Mouse (Mus musculus) CH12.LX (cell line): Measurements from ENCODE around the gene Fiz1. TPM values are rescaled to one million over a fixed set of nuclear protein-coding genes. Genes with fewer than 3 reads are reported as not detected.

ENCODE experiments used
- DNase-seq: peaks from one replicate; pipeline ENCODE4 v3.0.0-alpha.2; 2013; ENCODE audit errors: extremely low read depth
- H3K27ac ChIP-seq: 2 replicates; pipeline ENCODE4 v1.5.1; 2012; ENCODE audit warnings: low read depth, mild to moderate bottlenecking, control low read depth, moderate library complexity; ENCODE audit not compliant: insufficient read depth
- H3K27me3 ChIP-seq: replicated peaks from 2 replicates; pipeline ENCODE3; 2012; ENCODE audit warnings: inconsistent platforms
- H3K36me3 ChIP-seq, 2 experiments: replicated peaks in 1 of 2; 2 replicates each; pipeline versions ENCODE3 to v1.6.1; 2012; ENCODE audit warnings: inconsistent platforms in 1 of 2, low read length in 1 of 2, mild to moderate bottlenecking in 1 of 2, mixed read lengths in 1 of 2, moderate library complexity in 1 of 2; ENCODE audit not compliant: control insufficient read depth in 1 of 2, insufficient read depth in 1 of 2
- H3K4me1 ChIP-seq, 2 experiments: 2 replicates each; pipeline ENCODE4 v1.6.1; 2012; ENCODE audit warnings: inconsistent platforms in 1 of 2, moderate library complexity in 1 of 2; ENCODE audit not compliant: insufficient read depth in 2 of 2, control insufficient read depth in 1 of 2
- H3K4me2 ChIP-seq: 2 replicates; pipeline ENCODE4 v1.6.1; 2012; ENCODE audit warnings: low read depth, mild to moderate bottlenecking, control low read depth; ENCODE audit not compliant: poor library complexity, insufficient read depth, severe bottlenecking
- H3K4me3 ChIP-seq, 3 experiments: fragments of 150-350 bp in 1 of 3; sonication (generic) in 1 of 3; replicated peaks in 1 of 3; 2 replicates each; pipeline versions ENCODE3 to v1.5.1; 2011 to 2012; ENCODE audit warnings: low read depth in 2 of 3, low read length in 2 of 3, mild to moderate bottlenecking in 2 of 3, moderate library complexity in 2 of 3, control low read depth in 1 of 3, improper control_type of control experiment in 1 of 3, inconsistent platforms in 1 of 3, mixed read lengths in 1 of 3; ENCODE audit not compliant: poor library complexity in 1 of 3
- H3K79me2 ChIP-seq: replicated peaks from 2 replicates; pipeline ENCODE4 v1.6.1; 2012; ENCODE audit warnings: mild to moderate bottlenecking, moderate library complexity; ENCODE audit not compliant: control insufficient read depth, poor library complexity, insufficient read depth, severe bottlenecking; ENCODE audit errors: extremely low read depth
- H3K9ac ChIP-seq: 2 replicates; pipeline ENCODE4 v1.6.1; 2012; ENCODE audit warnings: low read depth, mild to moderate bottlenecking, control low read depth, moderate library complexity; ENCODE audit not compliant: insufficient read depth
- H3K9me3 ChIP-seq: replicated peaks from 2 replicates; pipeline ENCODE3; 2012; ENCODE audit warnings: low read length, inconsistent platforms, mixed read lengths
- BHLHE40 ChIP-seq: IDR thresholded peaks from 2 replicates; pipeline ENCODE4 v1.6.1; 2011; ENCODE audit warnings: mild to moderate bottlenecking, low read depth, low read length, improper control_type of control experiment
- CHD1 ChIP-seq: IDR thresholded peaks from 2 replicates; pipeline ENCODE4 v1.6.1; 2012; ENCODE audit warnings: low read depth, low read length, improper control_type of control experiment, inconsistent platforms
- CHD2 ChIP-seq: IDR thresholded peaks from 2 replicates; pipeline ENCODE4 v1.6.1; 2011; ENCODE audit warnings: low read length, improper control_type of control experiment
- CTCF ChIP-seq, 2 experiments: IDR thresholded peaks in 1 of 2; conservative IDR thresholded peaks in 1 of 2; 2 replicates each; pipeline ENCODE4 v1.5.1; 2011 to 2012; ENCODE audit warnings: low read depth in 2 of 2, low read length in 2 of 2, improper control_type of control experiment in 1 of 2, inconsistent platforms in 1 of 2, mild to moderate bottlenecking in 1 of 2, moderate library complexity in 1 of 2
- E2F4 ChIP-seq: IDR thresholded peaks from 2 replicates; pipeline ENCODE4 v1.6.1; 2011; ENCODE audit warnings: low read depth, low read length, improper control_type of control experiment; ENCODE audit not compliant: insufficient replicate concordance
- ELF1 ChIP-seq: IDR thresholded peaks from 2 replicates; pipeline ENCODE4 v1.6.1; 2014; ENCODE audit warnings: low read depth, mild to moderate bottlenecking, inconsistent platforms, low read length, improper control_type of control experiment
- EP300 ChIP-seq: IDR thresholded peaks from 2 replicates; pipeline ENCODE4 v1.6.1; 2011; ENCODE audit warnings: low read length, improper control_type of control experiment
- ETS1 ChIP-seq: conservative IDR thresholded peaks from 2 replicates; pipeline ENCODE4 v1.6.1; 2012; ENCODE audit warnings: low read depth, mild to moderate bottlenecking, inconsistent platforms, low read length, improper control_type of control experiment, moderate library complexity
- GABPA ChIP-seq: IDR thresholded peaks from 2 replicates; pipeline ENCODE4 v1.6.1; 2012; ENCODE audit warnings: low read depth, low read length, improper control_type of control experiment, inconsistent platforms; ENCODE audit not compliant: insufficient replicate concordance
- HCFC1 ChIP-seq: IDR thresholded peaks from 2 replicates; pipeline ENCODE4 v1.6.1; 2012; ENCODE audit warnings: low read depth, mild to moderate bottlenecking, inconsistent platforms, low read length, improper control_type of control experiment
- IRF4 ChIP-seq: IDR thresholded peaks from 2 replicates; pipeline ENCODE4 v1.6.1; 2014; ENCODE audit warnings: low read depth, mild to moderate bottlenecking, inconsistent platforms, low read length, improper control_type of control experiment
- JUN ChIP-seq: IDR thresholded peaks from 2 replicates; pipeline ENCODE4 v1.6.1; 2011; ENCODE audit warnings: low read depth, mild to moderate bottlenecking, low read length, improper control_type of control experiment, moderate library complexity; ENCODE audit not compliant: insufficient read depth
- JUND ChIP-seq: conservative IDR thresholded peaks from 2 replicates; pipeline ENCODE4 v1.6.1; 2011; ENCODE audit warnings: low read depth, low read length, improper control_type of control experiment
- KAT2A ChIP-seq: IDR thresholded peaks from 2 replicates; pipeline ENCODE4 v1.6.1; 2012; ENCODE audit warnings: low read length, improper control_type of control experiment, inconsistent platforms; ENCODE audit not compliant: insufficient replicate concordance
- MAFK ChIP-seq: IDR thresholded peaks from 2 replicates; pipeline ENCODE4 v1.6.1; 2011; ENCODE audit warnings: low read length, improper control_type of control experiment; ENCODE audit not compliant: insufficient replicate concordance
- MAX ChIP-seq: IDR thresholded peaks from 2 replicates; pipeline ENCODE4 v1.6.1; 2011; ENCODE audit warnings: low read length, improper control_type of control experiment
- MEF2A ChIP-seq: IDR thresholded peaks from 2 replicates; pipeline ENCODE4 v1.6.1; 2014; ENCODE audit warnings: low read depth, mild to moderate bottlenecking, inconsistent platforms, low read length, improper control_type of control experiment, borderline replicate concordance
- MXI1 ChIP-seq: IDR thresholded peaks from 2 replicates; pipeline ENCODE4 v1.6.1; 2011; ENCODE audit warnings: mild to moderate bottlenecking, low read depth, low read length, improper control_type of control experiment
- MYC ChIP-seq: IDR thresholded peaks from 2 replicates; pipeline ENCODE4 v1.6.1; 2011; ENCODE audit warnings: low read depth, mild to moderate bottlenecking, improper control_type of control experiment, low read length
- NELFE ChIP-seq: IDR thresholded peaks from 2 replicates; pipeline ENCODE4 v1.6.1; 2011; ENCODE audit warnings: low read depth, low read length, improper control_type of control experiment
- NRF1 ChIP-seq: IDR thresholded peaks from 2 replicates; pipeline ENCODE4 v1.6.1; 2014; ENCODE audit warnings: low read depth, mild to moderate bottlenecking, inconsistent platforms, low read length, improper control_type of control experiment, moderate library complexity
- PAX5 ChIP-seq: IDR thresholded peaks from 2 replicates; pipeline ENCODE4 v1.6.1; 2012; ENCODE audit warnings: low read length, inconsistent platforms, mixed read lengths
- POLR2A ChIP-seq: IDR thresholded peaks from 2 replicates; pipeline ENCODE4 v1.6.1; 2011; ENCODE audit warnings: low read depth, mild to moderate bottlenecking, improper control_type of control experiment, low read length
- POLR2AphosphoS2 ChIP-seq: IDR thresholded peaks from 2 replicates; pipeline ENCODE4 v1.6.1; 2011; ENCODE audit warnings: low read depth, low read length, improper control_type of control experiment
- RAD21 ChIP-seq: IDR thresholded peaks from 2 replicates; pipeline ENCODE4 v1.6.1; 2011; ENCODE audit warnings: low read depth, mild to moderate bottlenecking, low read length, improper control_type of control experiment, moderate library complexity
- RCOR1 ChIP-seq: conservative IDR thresholded peaks from 2 replicates; pipeline ENCODE4 v1.6.1; 2012; ENCODE audit warnings: low read depth, mild to moderate bottlenecking, inconsistent platforms, low read length, improper control_type of control experiment
- SMC3 ChIP-seq: IDR thresholded peaks from 2 replicates; pipeline ENCODE4 v1.6.1; 2011; ENCODE audit warnings: low read depth, low read length, improper control_type of control experiment
- TBP ChIP-seq: conservative IDR thresholded peaks from 2 replicates; pipeline ENCODE4 v1.6.1; 2011; ENCODE audit warnings: low read depth, low read length, improper control_type of control experiment
- TCF12 ChIP-seq: IDR thresholded peaks from 2 replicates; pipeline ENCODE4 v1.6.1; 2014; ENCODE audit warnings: low read depth, mild to moderate bottlenecking, inconsistent platforms, low read length, improper control_type of control experiment
- UBTF ChIP-seq: IDR thresholded peaks from 2 replicates; pipeline ENCODE4 v1.6.1; 2012; ENCODE audit warnings: low read depth, mild to moderate bottlenecking, inconsistent platforms, low read length, improper control_type of control experiment, moderate library complexity
- USF1 ChIP-seq: IDR thresholded peaks from 2 replicates; pipeline ENCODE4 v1.6.1; 2014; ENCODE audit warnings: low read depth, mild to moderate bottlenecking, inconsistent platforms, low read length, improper control_type of control experiment
- USF2 ChIP-seq: conservative IDR thresholded peaks from 2 replicates; pipeline ENCODE4 v1.6.1; 2011; ENCODE audit warnings: low read depth, low read length, improper control_type of control experiment
- ZC3H11A ChIP-seq: IDR thresholded peaks from 2 replicates; pipeline ENCODE4 v1.6.1; 2012; ENCODE audit warnings: low read depth, mild to moderate bottlenecking, inconsistent platforms, low read length, improper control_type of control experiment
- ZKSCAN1 ChIP-seq: IDR thresholded peaks from 2 replicates; pipeline ENCODE4 v1.6.1; 2012; ENCODE audit warnings: low read depth, inconsistent platforms, low read length, improper control_type of control experiment, borderline replicate concordance
- ZMIZ1 ChIP-seq: IDR thresholded peaks from 2 replicates; pipeline ENCODE4 v1.6.1; 2012; ENCODE audit warnings: low read depth, mild to moderate bottlenecking, inconsistent platforms, low read length, improper control_type of control experiment
- dilution Hi-C: fragments of 300-500 bp; cut with MboI; formaldehyde crosslinking; loops from 2 replicates; pipeline ENCODE4 v1.14.3; 2020; ENCODE audit warnings: low sequenced_read_pairs; ENCODE audit not compliant: extremely low pct_unique_long_range_greater_than_20kb, extremely low pct_ligation_motif_present
- in situ Hi-C: fragments of 300-500 bp; cut with MboI; formaldehyde crosslinking; loops from 3 replicates; pipeline ENCODE4 v1.14.3; 2019; ENCODE audit warnings: low sequenced_read_pairs, low pct_ligation_motif_present, low pct_unique_long_range_greater_than_20kb, mixed read lengths
- polyA plus RNA-seq: library from polyadenylated mRNA; unstranded; fragments of >175 nt; gene quantifications from 2 replicates; pipeline ENCODE4 v1.2.1, GENCODE M21; 2012; ENCODE audit warnings: low read depth; ENCODE audit not compliant: insufficient read length
- total RNA-seq, 2 experiments: library from RNA; depleted of rRNA; stranded (reverse); fragments of 300-350 nt in 1 of 2; fragments of >200 nt in 1 of 2; gene quantifications; 2 replicates each; pipeline ENCODE4 v1.2.3; 2012 to 2014

The Fiz1 gene
- total and polyA plus RNA-seq, 3 experiments: 18.4 to 40.8 (median 24.3) TPM

DNA sequence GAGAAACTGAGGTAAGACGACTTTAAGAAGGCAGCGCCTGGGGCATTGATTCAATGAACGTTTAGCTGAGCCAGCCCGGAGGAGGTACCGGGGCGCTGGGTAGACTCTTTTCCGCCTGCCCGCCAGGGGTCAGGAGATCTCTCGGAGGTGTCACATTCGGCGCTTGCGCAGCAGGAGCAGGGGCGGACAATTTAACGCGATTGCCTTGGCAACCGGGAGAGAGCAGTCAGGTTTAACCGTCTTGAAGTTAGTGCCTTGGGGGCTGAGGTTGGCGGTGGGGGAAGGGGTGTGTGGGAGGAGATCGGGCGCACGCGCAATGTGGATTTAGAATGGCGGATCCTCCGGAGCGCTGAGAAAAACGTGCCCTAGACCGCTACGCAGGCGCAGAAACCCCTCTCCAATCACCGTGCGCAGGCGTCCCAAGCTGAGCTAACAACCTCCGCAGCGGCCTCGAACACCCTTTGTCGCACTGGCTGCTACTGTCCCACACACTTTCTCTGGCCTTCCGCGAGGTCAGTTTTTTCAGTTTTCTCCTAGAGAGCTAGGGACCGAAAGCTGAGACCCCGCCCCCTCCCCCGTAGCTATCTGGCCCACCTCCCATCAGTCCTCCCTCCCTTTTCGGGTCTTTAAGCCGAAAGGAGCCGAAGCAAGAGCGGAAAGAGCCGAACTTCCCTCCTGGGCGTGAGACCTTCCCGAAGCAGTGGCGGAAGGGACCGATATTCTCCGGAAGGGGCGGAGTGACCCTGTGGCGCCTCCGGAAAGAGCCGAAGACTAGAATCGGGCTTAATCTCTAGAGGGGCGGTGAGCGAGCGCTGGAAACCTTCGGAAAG, 46.7 kb upstream of the Fiz1 start (continued):
- peak; percentile 37 for TF ChIP-seq HCFC1
- TF ChIP-seq MAX: no peak; the same call in 1 of the 2 replicates
- TF ChIP-seq NELFE: peak; percentile 40; the same call in 1 of the 2 replicates

DNA sequence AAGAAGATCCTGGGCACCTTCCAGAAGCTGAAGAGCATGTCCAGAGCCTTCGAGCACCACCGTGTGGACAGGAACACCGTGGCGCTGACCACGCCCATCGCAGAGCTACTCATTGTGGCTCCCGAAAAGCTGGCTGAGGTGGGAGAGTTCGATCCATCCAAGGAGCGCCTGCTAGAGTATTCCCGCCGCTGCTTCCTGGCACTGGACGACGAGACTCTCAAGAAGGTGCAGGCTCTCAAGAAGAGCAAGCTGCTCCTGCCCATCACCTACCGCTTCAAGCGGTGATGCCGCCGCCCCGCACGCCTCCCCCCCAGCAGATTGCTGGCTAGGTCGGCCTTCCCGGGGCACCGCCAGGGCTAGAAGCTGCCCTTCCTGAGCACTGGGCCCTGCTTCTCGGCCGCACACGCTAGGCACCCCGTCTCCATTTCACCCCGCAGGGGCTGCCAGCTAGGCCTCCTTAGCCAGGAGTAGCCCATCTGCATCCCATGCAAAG, 45.8 kb upstream of the Fiz1 start:
- Histone ChIP-seq H3K27ac (peak overlapping the region; percentile 90), H3K9me3 (no peaks in the 10 kb centered on the region), H3K4me1 (peaks cover 2 to 39% of the 10 kb centered on the region in 2 experiments; a peak in 3 of 4 replicates), H3K9ac (peak overlapping the region; percentile 86), H3K79me2 (peaks cover 26% of the 10 kb centered on the region), H3K36me3 (peaks cover under 1 to 16% of the 10 kb centered on the region in 2 experiments), H3K4me2 (peak overlapping the region; percentile 76), H3K27me3 (no peaks in the 10 kb centered on the region), H3K4me3 (peak overlapping the region; percentile 65 to 68 (median 67))
- in situ Hi-C loops: loop anchor here (5.0 kb wide), 1 partner anchor 67 kb away; the partner anchor contains the start of gene Rasl2-9
- dilution Hi-C loops: no loop called here
- peak; percentile 89 for DNase-seq
- TF ChIP-seq RAD21: peak; percentile 63
- no peak for TF ChIP-seq POLR2AphosphoS2
- TF ChIP-seq JUND: no peak
- TF ChIP-seq POLR2A: peak; percentile 46
- TF ChIP-seq RCOR1: no peak
- TF ChIP-seq JUN: no peak
- no peak for TF ChIP-seq EP300
- peak; percentile 77; the same call in 1 of the 2 replicates for TF ChIP-seq CHD1
- peak; percentile 54 for TF ChIP-seq ZMIZ1
- peak; percentile 55; the same call in 1 of the 2 replicates for TF ChIP-seq TCF12
- no peak for TF ChIP-seq ETS1
- 0 out of 2 replicates have a peak, but pooled peaks have one; percentile 22 for TF ChIP-seq ELF1
- no peak for TF ChIP-seq HCFC1
- no peak for TF ChIP-seq TBP
- no peak for TF ChIP-seq USF2
- peak; percentile 60 for TF ChIP-seq SMC3
- TF ChIP-seq CHD2: no peak
- TF ChIP-seq MYC: no peak; the same call in 1 of the 2 replicates
- TF ChIP-seq NRF1: peak; percentile 37; the same call in 1 of the 2 replicates
- no peak for TF ChIP-seq MAFK
- TF ChIP-seq CTCF (conservative IDR thresholded peaks at IDR 0.05 in 1 of 2, IDR thresholded peaks at IDR 0.05 in 1 of 2; ENCODE audit: low read depth in 2 of 2, low read length in 2 of 2): peak in 1 of 2 experiments; percentile 81; a peak in 2 of 4 replicates
- TF ChIP-seq BHLHE40: no peak
- no peak for TF ChIP-seq E2F4
- TF ChIP-seq IRF4: no peak
- TF ChIP-seq MEF2A: 0 out of 2 replicates have a peak, but pooled peaks have one; percentile 43
- no peak for TF ChIP-seq USF1
- peak; percentile 39; the same call in 1 of the 2 replicates for TF ChIP-seq MXI1
- TF ChIP-seq UBTF: 0 out of 2 replicates have a peak, but pooled peaks have one; percentile 73
- no peak for TF ChIP-seq PAX5
- no peak for TF ChIP-seq ZKSCAN1
- no peak for TF ChIP-seq ZC3H11A
- TF ChIP-seq KAT2A: no peak
- no peak for TF ChIP-seq GABPA
